10 mouse cellular contexts compared by ENCODE assay signal in genomic region chr4:64437744-64438594, GRCm38 (mm10).
DNase-seq lines count a peak whose midpoint lies in the region; ATAC-seq and TF ChIP-seq lines count a peak whose summit lies in the region.
"Had no signal": no experiment of that assay in that cellular context is flagged by ENCODE, and none has a peak within 500 bp of the region (broad histone marks: within the 10 kb centered on the region; RNA-seq: fewer than 3 reads in every experiment).

No protein-coding gene starts in this region.

- H3K36me3 ChIP-seq in kidney, postnatal 0 days (ENCODE audit: insufficient read depth, low read length): no peaks in the 10 kb centered on the region
- H3K36me3 ChIP-seq in kidney, embryonic 16.5 days (ENCODE audit: insufficient read depth, low read length): no peaks in the 10 kb centered on the region
- H3K36me3 ChIP-seq in embryonic facial prominence, embryonic 13.5 days: no peaks in the 10 kb centered on the region
- H3K36me3 ChIP-seq in limb, embryonic 11.5 days (ENCODE audit: control insufficient read depth, insufficient read depth, low read length): no peaks in the 10 kb centered on the region

- no peak overlapping the region for H3K4me3 ChIP-seq in kidney, postnatal 0 days (replicated peaks; ENCODE audit: low read depth, low read length)
- no peak overlapping the region for H3K4me3 ChIP-seq in kidney, embryonic 16.5 days (ENCODE audit: low read length)
- no peak overlapping the region for H3K4me3 ChIP-seq in embryonic facial prominence, embryonic 13.5 days
- no peak overlapping the region for H3K4me3 ChIP-seq in limb, embryonic 11.5 days (ENCODE audit: low read depth, low read length)

- no peak overlapping the region for H3K4me2 ChIP-seq in kidney, postnatal 0 days (ENCODE audit: low read length)
- H3K4me2 ChIP-seq in kidney, embryonic 16.5 days (replicated peaks; ENCODE audit: low read depth, low read length): no peak overlapping the region
- H3K4me2 ChIP-seq in embryonic facial prominence, embryonic 13.5 days: peak overlapping the region; percentile 30
- 0 out of 2 replicates have a peak overlapping the region, but pooled peaks have one; percentile 2 for H3K4me2 ChIP-seq in limb, embryonic 11.5 days (ENCODE audit: low read depth, severe bottlenecking)

- TF ChIP-seq CTCF in kidney, postnatal 0 days (IDR thresholded peaks at IDR 0.05; ENCODE audit: low read depth): no peak

- peak; percentile 60 for DNase-seq in kidney, postnatal 0 days (ENCODE audit: low spot score)
- peak; percentile 43 for DNase-seq in limb, embryonic 11.5 days (ENCODE audit: low spot score)
- DNase-seq in skeletal muscle tissue, adult 2 months (ENCODE audit: low read depth, low spot score): peak; percentile 3
- no peak for DNase-seq in layer of hippocampus, postnatal 10 days (ENCODE audit: low spot score in 2 of 2)
- no peak for DNase-seq in right cerebral cortex, postnatal 10 days (ENCODE audit: low spot score in 2 of 2)
- DNase-seq in thymus, postnatal 25 days: no peak
- DNase-seq: adrenal gland, postnatal 10 days; right cerebral cortex, postnatal 14 days had no signal

- H3K9ac ChIP-seq in kidney, postnatal 0 days (ENCODE audit: low read depth, low read length): no peak overlapping the region
- no peak overlapping the region for H3K9ac ChIP-seq in kidney, embryonic 16.5 days (replicated peaks; ENCODE audit: low read length)
- H3K9ac ChIP-seq in embryonic facial prominence, embryonic 13.5 days: no peak overlapping the region
- H3K9ac ChIP-seq in limb, embryonic 11.5 days (ENCODE audit: low read length): no peak overlapping the region

- WGBS in kidney, postnatal 0 days: 52% methylated on average over 13 of the region's 13 CpGs
- 57% methylated on average over 13 of the region's 13 CpGs for WGBS in kidney, embryonic 16.5 days
- WGBS in embryonic facial prominence, embryonic 13.5 days: 22% methylated on average over 13 of the region's 13 CpGs
- 47% methylated on average over 13 of the region's 13 CpGs for WGBS in limb, embryonic 11.5 days

- ATAC-seq in kidney, postnatal 0 days (replicated peaks; ENCODE audit: low FRiP score, low read depth): no peak
- no peak for ATAC-seq in kidney, embryonic 16.5 days (ENCODE audit: low FRiP score, low TSS enrichment)
- peak; percentile 80 for ATAC-seq in embryonic facial prominence, embryonic 13.5 days (ENCODE audit: insufficient number of reproducible peaks, insufficient read depth, low FRiP score, low TSS enrichment, low read depth)
- ATAC-seq in limb, embryonic 11.5 days (ENCODE audit: insufficient number of reproducible peaks, low FRiP score, low TSS enrichment, low read depth): 0 out of 2 replicates have a peak, but pooled peaks have one; percentile 39

- no peaks in the 10 kb centered on the region for H3K4me1 ChIP-seq in kidney, postnatal 0 days (replicated peaks; ENCODE audit: insufficient read depth, low read length)
- no peaks in the 10 kb centered on the region for H3K4me1 ChIP-seq in kidney, embryonic 16.5 days (ENCODE audit: insufficient read depth, low read length)
- H3K4me1 ChIP-seq in embryonic facial prominence, embryonic 13.5 days: peaks cover 18% of the 10 kb centered on the region
- H3K4me1 ChIP-seq in limb, embryonic 11.5 days (ENCODE audit: control insufficient read depth, insufficient read depth, low read length): 0 out of 2 replicates have a peak, but pooled peaks cover 5% of the 10 kb centered on the region

- peak overlapping the region; percentile 42; the same call in 1 of the 2 replicates for H3K27ac ChIP-seq in kidney, postnatal 0 days
- H3K27ac ChIP-seq in kidney, embryonic 16.5 days (ENCODE audit: low read length): no peak overlapping the region
- peak overlapping the region; percentile 83 for H3K27ac ChIP-seq in embryonic facial prominence, embryonic 13.5 days
- H3K27ac ChIP-seq in limb, embryonic 11.5 days (replicated peaks; ENCODE audit: low read depth, low read length): peak overlapping the region; percentile 42; the same call in 1 of the 2 replicates

- no peaks in the 10 kb centered on the region for H3K27me3 ChIP-seq in kidney, postnatal 0 days (ENCODE audit: insufficient read depth, low read length)
- H3K27me3 ChIP-seq in kidney, embryonic 16.5 days (ENCODE audit: insufficient read depth, low read length): no peaks in the 10 kb centered on the region
- H3K27me3 ChIP-seq in embryonic facial prominence, embryonic 13.5 days: no peaks in the 10 kb centered on the region
- no peaks in the 10 kb centered on the region for H3K27me3 ChIP-seq in limb, embryonic 11.5 days (ENCODE audit: control insufficient read depth, insufficient read depth, low read length)

- H3K9me3 ChIP-seq in kidney, postnatal 0 days (replicated peaks; ENCODE audit: low read length): no peaks in the 10 kb centered on the region
- H3K9me3 ChIP-seq in kidney, embryonic 16.5 days (ENCODE audit: low read length): no peaks in the 10 kb centered on the region
- H3K9me3 ChIP-seq in embryonic facial prominence, embryonic 13.5 days: no peaks in the 10 kb centered on the region
- H3K9me3 ChIP-seq in limb, embryonic 11.5 days (ENCODE audit: control insufficient read depth, low read length): no peaks in the 10 kb centered on the region

Comparison
In these comparisons a context has a peak if more than half of its experiments do, and no peak if none do; other contexts are left out.
1. ATAC-seq: peak in embryonic facial prominence, embryonic 13.5 days (single experiment) and limb, embryonic 11.5 days (single experiment); none in kidney, postnatal 0 days (single experiment) and kidney, embryonic 16.5 days (single experiment).
2. DNase-seq: peak in kidney, postnatal 0 days (single experiment), limb, embryonic 11.5 days (single experiment) and skeletal muscle tissue, adult 2 months (single experiment); none in layer of hippocampus, postnatal 10 days (0 of 2), right cerebral cortex, postnatal 10 days (0 of 2) and thymus, postnatal 25 days (single experiment).
3. H3K4me2 ChIP-seq: peak in embryonic facial prominence, embryonic 13.5 days (single experiment) and limb, embryonic 11.5 days (single experiment); none in kidney, postnatal 0 days (single experiment) and kidney, embryonic 16.5 days (single experiment).